Mouse (Mus musculus): Measurements from ENCODE around the gene Tnpo1.

- no peak for TF ChIP-seq CTCF (conservative IDR thresholded peaks at IDR 0.05; ENCODE audit: low read length)
- no peak for TF ChIP-seq POU5F1 (IDR thresholded peaks at IDR 0.05; ENCODE audit: borderline replicate concordance, low read length)
Observed at GRCm38 (mm10) chr13:98942360-98942759, 16.2 kb upstream of the Tnpo1 start.
